Mouse (Mus musculus): ENCODE measurements around the gene Chad.

Chad gene

GRCm38 (mm10) chr11:94567326-94567725, 2.5 kb downstream of the Chad start:
- no peak for DNase-seq

DNA sequence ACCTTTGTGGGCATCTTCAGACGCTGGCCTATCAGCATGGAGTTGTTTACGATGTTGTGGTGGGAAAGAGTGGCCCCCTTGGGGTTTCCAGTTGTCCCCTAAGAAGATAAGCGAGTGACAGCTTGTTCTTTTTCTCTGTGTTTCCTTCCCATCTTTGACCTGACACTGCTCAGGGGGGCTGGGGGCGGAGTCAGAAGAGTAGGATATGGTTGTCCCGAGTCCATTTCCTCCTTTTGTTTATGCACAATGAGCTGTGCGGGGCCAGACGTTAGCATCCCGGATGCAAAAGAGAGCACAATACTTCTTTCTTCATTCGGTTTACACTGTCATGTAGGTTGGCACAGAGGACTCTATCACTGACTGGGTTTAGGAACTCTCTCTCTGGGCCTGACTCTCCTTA, 5.8 kb downstream of the Chad start:
- DNase-seq: peak; percentile 55

GRCm38 (mm10) chr11:94571850-94572249, 7.0 kb downstream of the Chad start:
- DNase-seq: peak; percentile 45

- no peak for DNase-seq
Observed at GRCm38 (mm10) chr11:94574560-94574959, 9.7 kb downstream of the Chad start.

- no peak for DNase-seq
Observed at GRCm38 (mm10) chr11:94575036-94575435, 10.2 kb downstream of the Chad start.

DNA sequence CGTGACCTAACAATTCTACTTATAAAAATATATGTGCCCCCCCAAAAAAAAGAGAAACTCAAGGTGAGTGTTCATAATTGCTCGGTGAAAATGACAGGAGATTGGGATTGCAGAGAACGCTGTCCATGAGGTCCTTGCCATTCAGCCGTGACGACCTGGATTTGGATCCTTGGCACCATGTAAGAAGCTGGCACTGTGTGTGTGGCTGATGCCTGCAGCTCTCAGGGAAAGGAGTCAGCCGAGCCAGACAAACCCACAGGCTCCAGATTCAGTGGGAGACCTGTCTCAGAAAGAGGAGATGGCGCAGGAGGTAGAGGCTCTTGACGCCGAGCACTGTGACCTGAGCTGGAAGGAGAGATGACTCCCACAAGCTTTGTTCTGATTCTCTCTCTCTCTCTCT, 11.5 kb downstream of the Chad start:
- DNase-seq: no peak

- no peak for DNase-seq
Observed at GRCm38 (mm10) chr11:94580111-94580740, 15.4 kb downstream of the Chad start.

GRCm38 (mm10) chr11:94585091-94585490, 20.2 kb downstream of the Chad start:
- no peak for DNase-seq

GRCm38 (mm10) chr11:94587511-94587910, 22.7 kb downstream of the Chad start:
- no peak for DNase-seq

- DNase-seq: no peak
Observed at GRCm38 (mm10) chr11:94596311-94596852, 31.5 kb downstream of the Chad start.

GRCm38 (mm10) chr11:94597319-94597718, 32.5 kb downstream of the Chad start:
- DNase-seq: no peak

DNA sequence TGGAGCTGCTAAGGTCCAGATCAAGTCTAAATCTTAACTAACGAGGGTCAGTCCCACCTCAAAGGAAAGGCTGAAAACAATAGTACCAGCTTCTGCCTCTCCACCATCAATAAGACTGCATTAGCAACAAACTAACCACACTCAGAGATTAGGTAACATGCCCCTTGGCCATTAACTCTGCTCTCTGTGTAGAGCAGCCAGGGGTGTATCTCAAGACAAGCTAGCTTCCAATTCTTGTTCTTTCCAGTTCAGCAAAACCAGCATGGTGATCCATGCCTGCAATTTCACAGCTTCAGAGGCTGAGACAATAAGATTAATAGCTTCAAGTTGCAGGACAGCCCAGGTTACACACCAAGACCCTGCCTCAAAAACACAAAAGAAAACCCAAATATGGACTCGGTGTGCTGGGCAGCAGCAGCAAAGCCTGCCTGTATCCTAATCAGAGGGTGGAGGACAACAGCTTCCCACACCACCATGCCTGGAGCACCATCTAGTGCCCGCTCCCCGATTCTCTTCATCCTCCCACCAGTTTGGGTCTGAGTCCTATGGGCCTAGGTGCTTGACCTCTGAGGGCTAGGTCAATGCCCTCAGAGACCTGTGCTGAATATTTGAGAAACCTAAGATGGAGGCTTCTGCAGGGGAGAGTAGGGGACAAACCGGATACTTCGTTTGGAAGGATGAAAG, 33.7 kb downstream of the Chad start:
- no peak for DNase-seq

DNA sequence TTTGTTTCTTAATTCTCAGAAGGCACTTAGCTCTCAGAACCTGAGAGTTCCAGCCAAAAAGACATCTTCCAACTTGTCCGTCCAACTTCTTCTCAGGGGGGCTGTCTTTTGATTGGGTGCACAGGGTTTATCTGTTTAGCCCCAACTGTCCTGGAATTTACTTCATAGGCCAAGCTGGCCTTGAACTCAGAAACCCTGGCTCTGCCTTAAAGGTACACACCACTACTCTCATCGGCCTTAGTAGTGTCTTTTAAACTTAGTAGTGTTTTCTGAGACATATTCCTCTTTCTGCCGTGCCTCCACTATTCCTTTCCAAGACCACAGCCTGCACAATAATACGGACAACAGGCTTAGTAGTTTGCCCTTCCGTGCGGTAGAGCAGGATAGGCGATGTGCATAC, 35.6 kb downstream of the Chad start:
- no peak for DNase-seq

DNA sequence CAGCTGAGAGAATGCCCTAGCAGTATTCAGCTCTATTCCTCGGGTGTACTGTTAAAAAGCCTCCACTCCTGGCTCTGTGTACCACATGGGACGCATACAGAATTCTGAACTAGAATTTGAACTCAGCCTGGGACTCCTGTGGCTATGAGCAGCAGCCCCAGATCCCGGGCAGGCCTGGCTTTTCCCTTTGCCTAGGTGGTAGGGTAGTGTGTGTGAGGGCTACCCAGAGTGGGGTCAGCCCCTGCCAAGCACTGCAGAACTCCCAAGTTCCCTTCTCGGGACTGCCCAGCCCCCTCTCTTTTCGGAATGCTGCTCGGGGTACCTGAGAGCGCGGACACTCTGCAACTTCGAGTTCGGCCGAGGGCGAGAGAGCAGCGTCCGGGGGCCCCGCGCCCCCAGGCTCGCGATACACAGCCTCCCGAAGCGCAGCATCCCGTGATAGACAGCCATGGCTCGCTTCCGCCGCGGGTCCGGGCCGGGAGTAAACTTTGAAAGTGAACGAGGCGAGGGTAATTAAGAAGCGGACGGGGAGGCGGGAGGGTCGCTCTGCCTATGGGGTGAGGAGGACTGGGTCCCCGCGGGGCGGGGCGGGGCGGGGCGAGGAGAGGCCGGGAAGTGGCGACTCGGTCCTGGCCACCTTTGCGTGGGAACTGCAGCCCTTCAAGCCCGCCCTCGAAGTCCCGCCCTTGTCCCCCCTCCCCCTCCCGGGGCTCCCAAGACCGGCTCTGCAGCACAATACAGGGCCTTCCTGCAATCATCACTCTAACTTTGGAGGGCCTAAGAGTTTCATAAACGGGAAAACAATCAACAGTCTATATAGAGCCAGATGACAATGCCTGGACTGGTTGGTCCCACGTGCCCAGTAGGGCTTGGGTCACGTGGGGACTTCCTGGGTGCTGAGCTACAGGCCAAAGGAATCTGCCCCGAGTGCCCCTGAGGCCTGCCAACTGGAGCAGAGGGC, 36.8 kb downstream of the Chad start, which contains the start of gene Acsf2:
Acsf2 (minus strand) TSS at position 551 of the 961 bp plus-strand sequence.
- peak; percentile 87 for DNase-seq

- DNase-seq: no peak
Observed at GRCm38 (mm10) chr11:94602356-94602955, 37.6 kb downstream of the Chad start.

- no peak for DNase-seq
Observed at GRCm38 (mm10) chr11:94610744-94611740, 46.2 kb downstream of the Chad start.

GRCm38 (mm10) chr11:94614603-94615002, 49.8 kb downstream of the Chad start:
- DNase-seq: no peak

DNA sequence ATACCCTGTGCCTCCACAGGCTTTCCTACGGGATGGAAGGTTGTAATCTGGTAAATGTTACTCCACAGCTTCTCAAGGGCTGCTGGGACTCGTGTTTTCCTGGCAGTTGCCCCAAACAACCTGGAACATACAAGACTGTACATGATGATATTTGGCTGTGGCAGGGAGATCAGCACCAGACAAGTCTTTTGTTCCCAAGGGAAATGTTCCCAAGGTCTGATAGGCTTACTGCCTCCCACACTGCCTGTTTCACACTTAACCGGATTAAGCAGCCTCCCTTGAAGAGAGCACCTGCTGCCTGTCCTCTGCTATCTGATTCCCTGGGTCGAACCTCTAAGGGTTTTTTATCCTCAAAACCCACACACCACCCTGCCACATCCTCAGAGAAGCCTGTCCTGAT, 50.6 kb downstream of the Chad start:
- DNase-seq: peak; percentile 67

DNA sequence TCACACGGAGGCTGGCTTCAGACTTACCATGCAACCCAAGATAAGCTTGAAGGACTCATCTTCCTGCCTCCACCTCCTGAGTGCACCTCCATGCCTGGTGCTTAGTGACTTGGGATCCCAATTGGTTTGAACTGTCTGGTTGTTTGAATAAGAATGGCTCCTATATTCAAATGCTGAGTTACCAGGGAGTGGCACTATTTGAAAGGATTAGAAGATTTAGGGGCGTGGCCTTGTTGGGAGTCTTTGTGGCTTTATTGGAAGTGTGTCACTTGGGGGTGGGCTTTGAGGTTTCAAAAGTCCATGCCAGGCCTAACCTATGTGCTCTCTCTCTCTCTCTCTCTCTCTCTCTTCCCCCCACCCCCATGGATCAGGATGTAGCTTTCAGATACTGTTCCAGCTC, 52.8 kb downstream of the Chad start:
- DNase-seq: no peak

Data from retina, postnatal 1 day (tissue).